Mouse (Mus musculus): ENCODE data around the gene Rrh.
"Not testable (repeated sequence)": the region's sequence is repeated elsewhere in the genome, so short reads cannot be mapped to it uniquely, and the experiment has no call there.

DNA sequence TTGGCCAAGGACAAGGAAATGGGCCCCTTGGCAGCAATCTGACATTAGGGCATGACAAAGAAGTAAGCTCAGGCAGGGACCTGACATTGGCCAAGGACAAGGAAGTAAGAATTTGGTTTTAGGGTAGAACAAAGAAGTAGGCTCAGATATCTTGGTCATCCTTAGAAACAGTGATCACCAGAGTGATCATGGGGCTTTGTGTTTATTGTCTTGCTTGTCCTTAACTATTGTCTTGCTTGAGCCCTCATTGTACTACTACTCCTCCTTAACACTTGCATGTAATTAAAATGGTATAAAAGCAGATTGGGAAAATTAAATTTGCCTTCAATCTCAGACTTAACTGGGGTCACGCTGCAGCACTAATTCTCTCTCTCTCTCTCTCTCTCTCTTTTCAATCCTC lies 64.8 kb downstream of the Rrh start:
- TF ChIP-seq CTCF (IDR thresholded peaks at IDR 0.05; ENCODE audit: insufficient read depth, low read length); POLR2A (IDR thresholded peaks at IDR 0.05; ENCODE audit: borderline replicate concordance, extremely low read depth, low read depth, low read length): not testable (repeated sequence)
